Mouse (Mus musculus): ENCODE data around the gene Ceacam14. TPM values are rescaled to one million over a fixed set of nuclear protein-coding genes. Genes with fewer than 3 reads are reported as not detected.

Ceacam14 gene
- polyA plus RNA-seq (2015; fragmentation: Nextera tagmentation; extraction: Ambion mirVana), result not detected in 2 replicates

GRCm38 (mm10) chr7:17812333-17812732 lies at the start of gene Ceacam14:
Gene Ceacam14 (plus strand): TSS chr7:17812633.

Other genes starting within 250 kb of the Ceacam14 start
- not detected in 2 replicates for gene Ceacam5, start 99.4 kb upstream of the Ceacam14 start, polyA plus RNA-seq (2015; fragmentation: Nextera tagmentation; extraction: Ambion mirVana)
- gene Gm5155, start 59.1 kb downstream of the Ceacam14 start, polyA plus RNA-seq (2015; fragmentation: Nextera tagmentation; extraction: Ambion mirVana), result not detected in 2 replicates
- not detected in 2 replicates for gene Ceacam11, start 159.5 kb downstream of the Ceacam14 start, polyA plus RNA-seq (2015; fragmentation: Nextera tagmentation; extraction: Ambion mirVana)
- not detected in 2 replicates for gene Ceacam13, start 197.3 kb downstream of the Ceacam14 start, polyA plus RNA-seq (2015; fragmentation: Nextera tagmentation; extraction: Ambion mirVana)

Data from skeletal muscle tissue, postnatal 0 days (tissue).